Mouse (Mus musculus): ENCODE measurements at regions not wholly inside any gene's neighbourhood (a gene's known extent, or its start where the extent isn't known, plus 50 kb on each side); places are given as distances from the start of the nearest gene placed in this dataset.

- TF ChIP-seq CTCF (IDR thresholded peaks at IDR 0.05; ENCODE audit: extremely low read depth, insufficient read length, insufficient replicate concordance, low read depth, low read length): no peak
- TF ChIP-seq POLR2A (IDR thresholded peaks at IDR 0.05; ENCODE audit: low read depth, low read length): no peak
These were observed 102.3 kb downstream of the Gpr65 start for GRCm38 (mm10) chr12:98370771-98371170.

All from small intestine, adult 2 months (tissue).